ENCODE assay signal across 40 mouse cellular contexts in genomic region chr4:63589987-63590386, GRCm38 (mm10). TPM values are rescaled to one million over a fixed set of nuclear protein-coding genes. Genes with fewer than 3 reads are reported as not detected.
A peak's percentile ranks its signal among the peaks of the same experiment; 100 is the strongest.
DNase-seq lines count a peak whose midpoint lies in the region; ATAC-seq and TF ChIP-seq lines count a peak whose summit lies in the region.
"Had no signal": no experiment of that assay in that cellular context is flagged by ENCODE, and none has a peak within 500 bp of the region (broad histone marks: within the 10 kb centered on the region; RNA-seq: fewer than 3 reads in every experiment).

No protein-coding gene starts in this region.

- H3K27ac ChIP-seq in CH12.LX (ENCODE audit: insufficient read depth, low read depth): no peak overlapping the region
- H3K27ac ChIP-seq in macrophage: 0 out of 2 replicates have a peak overlapping the region, but pooled peaks have one; percentile 8
- H3K27ac ChIP-seq in intestine, embryonic 16.5 days (ENCODE audit: low read length): no peak overlapping the region
- H3K27ac ChIP-seq: embryonic facial prominence, embryonic 13.5 days; forebrain, embryonic 10.5 days; forebrain, embryonic 15.5 days; heart, embryonic 15.5 days; hindbrain, embryonic 12.5 days; hindbrain, postnatal 0 days; left cerebral cortex, adult 2 months; liver, embryonic 12.5 days; neural tube, embryonic 15.5 days; stomach, embryonic 15.5 days had no signal

- no peak for ATAC-seq in intestine, embryonic 16.5 days
- ATAC-seq: forebrain, embryonic 15.5 days; hindbrain, postnatal 0 days; liver, embryonic 12.5 days; liver, postnatal 0 days had no signal

- H3K9me3 ChIP-seq in CH12.LX (replicated peaks; ENCODE audit: low read length): no peaks in the 10 kb centered on the region
- H3K9me3 ChIP-seq in intestine, embryonic 16.5 days (ENCODE audit: control insufficient read depth, low read length): no peaks in the 10 kb centered on the region
- H3K9me3 ChIP-seq: embryonic facial prominence, embryonic 13.5 days; forebrain, embryonic 10.5 days; forebrain, embryonic 15.5 days; heart, embryonic 15.5 days; hindbrain, embryonic 12.5 days; liver, embryonic 12.5 days; neural tube, embryonic 15.5 days; stomach, embryonic 15.5 days had no signal

- peaks cover 5 to 41% of the 10 kb centered on the region in 2 experiments; a peak in 3 of 4 replicates for H3K4me1 ChIP-seq in CH12.LX (ENCODE audit: control insufficient read depth in 1 of 2, insufficient read depth in 2 of 2)
- peaks cover 11% of the 10 kb centered on the region for H3K4me1 ChIP-seq in intestine, embryonic 16.5 days (ENCODE audit: control insufficient read depth, insufficient read depth, low read length)
- H3K4me1 ChIP-seq: embryonic facial prominence, embryonic 13.5 days; forebrain, embryonic 10.5 days; forebrain, embryonic 15.5 days; hindbrain, embryonic 12.5 days; neural tube, embryonic 15.5 days; stomach, embryonic 15.5 days had no signal

- peak; percentile 44 for DNase-seq in CH12.LX (ENCODE audit: extremely low read depth)
- peak; percentile 18 for DNase-seq in c-Kit-positive CD71-negative TER-119-negative erythroid progenitor cells, embryonic 14.5 days (ENCODE audit: low read depth)
- peak; percentile 15 for DNase-seq in naive thymus-derived CD4-positive, alpha-beta T cell, adult 2 months (ENCODE audit: low read depth)
- DNase-seq in gastrocnemius, postnatal 14 days: no peak
- no peak for DNase-seq in adrenal gland, adult 2 months
- DNase-seq: adrenal gland, postnatal 36 days; cerebellum, adult 8-10 months; cerebellum, postnatal 36 days; gastrocnemius, postnatal 36 days; kidney, adult 11 months; kidney, postnatal 25 days; liver, postnatal 0 days; retina, postnatal 1 day; right cerebral cortex, postnatal 14 days had no signal

- no peak for TF ChIP-seq POLR2A in CH12.LX (IDR thresholded peaks at IDR 0.05; ENCODE audit: low read depth, low read length)

- TF ChIP-seq CTCF in CH12.LX (conservative IDR thresholded peaks at IDR 0.05 in 1 of 2, IDR thresholded peaks at IDR 0.05 in 1 of 2; ENCODE audit: low read depth in 2 of 2, low read length in 2 of 2): no peak

- no peak for TF ChIP-seq EP300 in CH12.LX (IDR thresholded peaks at IDR 0.05; ENCODE audit: low read length)

- no peak for TF ChIP-seq RAD21 in CH12.LX (IDR thresholded peaks at IDR 0.05; ENCODE audit: low read depth, low read length)

- 5% methylated on average over 7 of the region's 7 CpGs for WGBS in macrophage (ENCODE audit: missing documents)
- 77% methylated on average over 7 of the region's 7 CpGs for WGBS in intestine, embryonic 16.5 days

- dilution Hi-C loops in CH12.LX (cut with MboI; ENCODE audit: extremely low pct_ligation_motif_present, extremely low pct_unique_long_range_greater_than_20kb, low sequenced_read_pairs): no loop called here

- H3K79me2 ChIP-seq in CH12.LX (replicated peaks; ENCODE audit: control insufficient read depth, extremely low read depth, insufficient read depth, poor library complexity, severe bottlenecking) (no peaks in the 10 kb centered on the region; the same call in 1 of the 2 replicates), macrophage (ENCODE audit: inconsistent target) (no peaks in the 10 kb centered on the region)

- in situ Hi-C loops in CH12.LX (cut with MboI; ENCODE audit: low pct_ligation_motif_present, low pct_unique_long_range_greater_than_20kb, low sequenced_read_pairs): no loop called here

- H3K4me2 ChIP-seq in CH12.LX (ENCODE audit: insufficient read depth, low read depth, poor library complexity, severe bottlenecking): peak overlapping the region; percentile 84
- H3K4me2 ChIP-seq in intestine, embryonic 16.5 days (ENCODE audit: low read depth, low read length): no peak overlapping the region
- H3K4me2 ChIP-seq: embryonic facial prominence, embryonic 13.5 days; forebrain, embryonic 15.5 days; heart, embryonic 15.5 days; hindbrain, embryonic 12.5 days; liver, embryonic 12.5 days; midbrain, embryonic 11.5 days; neural tube, embryonic 15.5 days; stomach, embryonic 15.5 days had no signal

- no peak overlapping the region for H3K4me3 ChIP-seq in CH12.LX (replicated peaks in 1 of 3; ENCODE audit: low read depth in 2 of 3, low read length in 2 of 3, poor library complexity in 1 of 3)
- no peak overlapping the region for H3K4me3 ChIP-seq in macrophage (ENCODE audit: inconsistent target)
- no peak overlapping the region for H3K4me3 ChIP-seq in intestine, embryonic 16.5 days (ENCODE audit: low read length)
- H3K4me3 ChIP-seq: embryonic facial prominence, embryonic 13.5 days; forebrain, embryonic 10.5 days; forebrain, embryonic 15.5 days; heart, embryonic 15.5 days; hindbrain, embryonic 12.5 days; left cerebral cortex, adult 2 months; liver, embryonic 12.5 days; neural tube, embryonic 15.5 days; stomach, embryonic 15.5 days had no signal

- 0 out of 2 replicates have a peak overlapping the region, but pooled peaks have one; percentile 33 for H3K9ac ChIP-seq in CH12.LX (ENCODE audit: insufficient read depth, low read depth)
- H3K9ac ChIP-seq in intestine, embryonic 16.5 days (ENCODE audit: low read depth, low read length): no peak overlapping the region
- H3K9ac ChIP-seq: embryonic facial prominence, embryonic 13.5 days; forebrain, embryonic 15.5 days; heart, embryonic 15.5 days; hindbrain, embryonic 12.5 days; liver, embryonic 12.5 days; liver, postnatal 0 days; neural tube, embryonic 15.5 days; stomach, embryonic 15.5 days had no signal

- intact Hi-C loops in gastrocnemius, postnatal 14 days (cut with DNase I; ENCODE audit: low total_unique reads): no loop called here

- no peaks in the 10 kb centered on the region for H3K27me3 ChIP-seq in CH12.LX (replicated peaks)
- H3K27me3 ChIP-seq in intestine, embryonic 16.5 days (replicated peaks; ENCODE audit: control insufficient read depth, insufficient read depth, low read length): no peaks in the 10 kb centered on the region
- H3K27me3 ChIP-seq: embryonic facial prominence, embryonic 13.5 days; forebrain, embryonic 15.5 days; heart, embryonic 15.5 days; hindbrain, embryonic 12.5 days; liver, embryonic 12.5 days; neural tube, embryonic 15.5 days; stomach, embryonic 15.5 days had no signal

- peaks cover 0 to 19% of the 10 kb centered on the region in 2 experiments for H3K36me3 ChIP-seq in CH12.LX (replicated peaks in 1 of 2; ENCODE audit: control insufficient read depth in 1 of 2, insufficient read depth in 1 of 2, low read length in 1 of 2)
- H3K36me3 ChIP-seq in macrophage (ENCODE audit: inconsistent target): peaks cover 5% of the 10 kb centered on the region; the same call in 1 of the 2 replicates
- H3K36me3 ChIP-seq in intestine, embryonic 16.5 days (ENCODE audit: control insufficient read depth, insufficient read depth, low read length): no peaks in the 10 kb centered on the region
- H3K36me3 ChIP-seq: embryonic facial prominence, embryonic 13.5 days; forebrain, embryonic 10.5 days; forebrain, embryonic 15.5 days; heart, embryonic 15.5 days; hindbrain, embryonic 12.5 days; liver, embryonic 12.5 days; neural tube, embryonic 15.5 days; stomach, embryonic 15.5 days had no signal

RNA-seq across cellular contexts. Expression of gene Gm11213, which starts 15.1 kb away (rescaled TPM):
- total RNA-seq in CH12.LX (2012; rRNA removed): not detected in 2 replicates
- total RNA-seq in CH12.LX (2014; rRNA removed): not detected in 2 replicates
- not detected in 2 replicates for polyA plus RNA-seq in CH12.LX (2012; ENCODE audit: insufficient read length, low read depth)
- not detected for total RNA-seq in macrophage (2018; cell fraction: chromatin; rRNA removed)
- not detected for total RNA-seq in macrophage (2018; cell fraction: cytosol; rRNA removed)
- total RNA-seq in macrophage (2018; cell fraction: nucleus; rRNA removed): not detected
- polyA plus RNA-seq in macrophage (2018): not detected in 3 replicates
- not detected in 2 replicates for polyA plus RNA-seq in intestine, embryonic 16.5 days (2015; fragmentation: Nextera tagmentation; extraction: Ambion mirVana)
- total RNA-seq in gastrocnemius, postnatal 14 days (2021): not detected
- not detected for total RNA-seq in adrenal gland, adult 2 months (2021)
- not detected in 2 replicates for polyA plus RNA-seq in adrenal gland, adult 2 months (2012; rRNA removed)
- total RNA-seq: adrenal gland, adult 18-20 months; adrenal gland, postnatal 36 days; gastrocnemius, adult 18-20 months; gastrocnemius, postnatal 36 days; heart, postnatal 25 days; hindbrain, postnatal 0 days; layer of hippocampus, adult 18-20 months; layer of hippocampus, postnatal 14 days; left cerebral cortex, adult 2 months; left cerebral cortex, postnatal 36 days; midbrain, postnatal 0 days had no signal
- polyA plus RNA-seq: C2C12; embryonic facial prominence, embryonic 13.5 days; forebrain, embryonic 10.5 days; forebrain, embryonic 15.5 days; frontal cortex, adult 2 months; heart, embryonic 15.5 days; hindbrain, embryonic 12.5 days; hindbrain, postnatal 0 days; kidney, embryonic 14.5 days; limb, embryonic 14.5 days; liver, embryonic 12.5 days; liver, postnatal 0 days; lung, embryonic 16.5 days; midbrain, embryonic 11.5 days; midbrain, postnatal 0 days; neural tube, embryonic 15.5 days; small intestine, adult 2 months; stomach, embryonic 15.5 days had no signal

RNA-seq across cellular contexts. Expression of gene Tmem268, which starts 31.4 kb away (rescaled TPM):
- total RNA-seq in CH12.LX (2012; rRNA removed) (9.4 TPM in 2 replicates), CH12.LX (2014; rRNA removed) (8.3 and 9.9 TPM in 2 replicates)
- polyA plus RNA-seq in CH12.LX (2012; ENCODE audit: insufficient read length, low read depth) (10.5 and 11.1 TPM in 2 replicates), macrophage (2018) (19.7 to 29.5 TPM (median 23.1 TPM) in 3 replicates)
- total RNA-seq in macrophage (2018; cell fraction: chromatin; rRNA removed): 100 to 1,000 TPM in 4 of 26 experiments, 10 to 100 TPM in 22; 16.4 to 119 (median 57.7) TPM
- 10 to 100 TPM; 13.4 to 79.6 (median 36.5) TPM for total RNA-seq in macrophage (2018; cell fraction: cytosol; rRNA removed)
- total RNA-seq in macrophage (2018; cell fraction: nucleus; rRNA removed): 100 to 1,000 TPM in 6 of 26 experiments, 10 to 100 TPM in 20; 21.7 to 139 (median 59.5) TPM
- 15.9 and 18.6 TPM in 2 replicates for polyA plus RNA-seq in intestine, embryonic 16.5 days (2015; fragmentation: Nextera tagmentation; extraction: Ambion mirVana)
- 10 to 100 TPM in 1 of 2 experiments, 1 to 10 TPM in 1; 8.7 to 10.6 TPM for total RNA-seq in gastrocnemius, postnatal 14 days (2021)
- 10 to 100 TPM; 10.4 to 12.6 TPM for total RNA-seq in adrenal gland, adult 2 months (2021)
- 7.5 and 7.7 TPM in 2 replicates for polyA plus RNA-seq in adrenal gland, adult 2 months (2012; rRNA removed)

RNA-seq across cellular contexts. Expression of gene Tex48, which starts 32.2 kb away (rescaled TPM):
- total RNA-seq in CH12.LX (2012; rRNA removed): not detected in 2 replicates
- total RNA-seq in CH12.LX (2014; rRNA removed): not detected in 2 replicates
- polyA plus RNA-seq in CH12.LX (2012; ENCODE audit: insufficient read length, low read depth): not detected in 2 replicates
- total RNA-seq in macrophage (2018; cell fraction: chromatin; rRNA removed): not detected
- total RNA-seq in macrophage (2018; cell fraction: cytosol; rRNA removed): not detected
- not detected for total RNA-seq in macrophage (2018; cell fraction: nucleus; rRNA removed)
- not detected in 3 replicates for polyA plus RNA-seq in macrophage (2018)
- polyA plus RNA-seq in intestine, embryonic 16.5 days (2015; fragmentation: Nextera tagmentation; extraction: Ambion mirVana): not detected in 2 replicates
- not detected for total RNA-seq in gastrocnemius, postnatal 14 days (2021)
- total RNA-seq in adrenal gland, adult 2 months (2021): not detected
- not detected in 2 replicates for polyA plus RNA-seq in adrenal gland, adult 2 months (2012; rRNA removed)
- total RNA-seq: adrenal gland, adult 18-20 months; adrenal gland, postnatal 36 days; gastrocnemius, adult 18-20 months; gastrocnemius, postnatal 36 days; heart, postnatal 25 days; hindbrain, postnatal 0 days; layer of hippocampus, adult 18-20 months; layer of hippocampus, postnatal 14 days; left cerebral cortex, adult 2 months; left cerebral cortex, postnatal 36 days; midbrain, postnatal 0 days had no signal
- polyA plus RNA-seq: C2C12; embryonic facial prominence, embryonic 13.5 days; forebrain, embryonic 10.5 days; forebrain, embryonic 15.5 days; frontal cortex, adult 2 months; heart, embryonic 15.5 days; hindbrain, embryonic 12.5 days; hindbrain, postnatal 0 days; kidney, embryonic 14.5 days; limb, embryonic 14.5 days; liver, embryonic 12.5 days; liver, postnatal 0 days; lung, embryonic 16.5 days; midbrain, embryonic 11.5 days; midbrain, postnatal 0 days; neural tube, embryonic 15.5 days; small intestine, adult 2 months; stomach, embryonic 15.5 days had no signal

RNA-seq across cellular contexts. Expression of gene Atp6v1g1, which starts 45.4 kb away (rescaled TPM):
- total RNA-seq in CH12.LX (2012; rRNA removed) (70.4 and 78.7 TPM in 2 replicates), CH12.LX (2014; rRNA removed) (143 and 154 TPM in 2 replicates)
- polyA plus RNA-seq in CH12.LX (2012; ENCODE audit: insufficient read length, low read depth) (95.1 and 111 TPM in 2 replicates), macrophage (2018) (355 to 475 TPM (median 452 TPM) in 3 replicates)
- 10 to 100 TPM; 17.0 to 81.5 (median 42.8) TPM for total RNA-seq in macrophage (2018; cell fraction: chromatin; rRNA removed)
- total RNA-seq in macrophage (2018; cell fraction: cytosol; rRNA removed): 100 to 1,000 TPM; 307 to 552 (median 416) TPM
- total RNA-seq in macrophage (2018; cell fraction: nucleus; rRNA removed): 100 to 1,000 TPM in 16 of 26 experiments, 10 to 100 TPM in 10; 74.2 to 180 (median 114) TPM
- polyA plus RNA-seq in intestine, embryonic 16.5 days (2015; fragmentation: Nextera tagmentation; extraction: Ambion mirVana): 335 TPM in 2 replicates
- total RNA-seq in gastrocnemius, postnatal 14 days (2021): 100 to 1,000 TPM; 260 to 261 TPM
- total RNA-seq in adrenal gland, adult 2 months (2021): 100 to 1,000 TPM; 166 to 207 TPM
- 21.2 and 22.1 TPM in 2 replicates for polyA plus RNA-seq in adrenal gland, adult 2 months (2012; rRNA removed)

Comparison
In these comparisons a context has a peak if more than half of its experiments do, and no peak if none do; other contexts are left out.
1. DNase-seq: peak in CH12.LX (single experiment), c-Kit-positive CD71-negative TER-119-negative erythroid progenitor cells, embryonic 14.5 days (single experiment) and naive thymus-derived CD4-positive, alpha-beta T cell, adult 2 months (single experiment); none in gastrocnemius, postnatal 14 days (single experiment) and adrenal gland, adult 2 months (single experiment).